ENCODE assay signal across 20 mouse cellular contexts in genomic region chr12:87158099-87158498, GRCm38 (mm10). TPM values are rescaled to one million over a fixed set of nuclear protein-coding genes. Genes with fewer than 3 reads are reported as not detected.
DNase-seq lines count a peak whose midpoint lies in the region; ATAC-seq and TF ChIP-seq lines count a peak whose summit lies in the region.
"Had no signal": no experiment of that assay in that cellular context is flagged by ENCODE, and none has a peak within 500 bp of the region (broad histone marks: within the 10 kb centered on the region; RNA-seq: fewer than 3 reads in every experiment).

No protein-coding gene starts in this region.

- H3K36me3 ChIP-seq in erythroblast, embryonic 14.5 days (ENCODE audit: control insufficient read depth): peaks cover 32% of the 10 kb centered on the region
- peaks cover 10% of the 10 kb centered on the region for H3K36me3 ChIP-seq in liver, postnatal 0 days (replicated peaks; ENCODE audit: insufficient read depth, low read length)
- H3K36me3 ChIP-seq: hindbrain, embryonic 15.5 days had no signal

- H3K9ac ChIP-seq in liver, postnatal 0 days (replicated peaks): peak overlapping the region; percentile 72
- H3K9ac ChIP-seq: hindbrain, embryonic 15.5 days; limb, embryonic 13.5 days had no signal

- H3K27me3 ChIP-seq in erythroblast, embryonic 14.5 days (ENCODE audit: control insufficient read depth): no peaks in the 10 kb centered on the region
- no peaks in the 10 kb centered on the region for H3K27me3 ChIP-seq in liver, postnatal 0 days (ENCODE audit: insufficient read depth, low read length)
- H3K27me3 ChIP-seq: CH12.LX; hindbrain, embryonic 15.5 days; limb, embryonic 13.5 days had no signal

- TF ChIP-seq EP300 in liver, postnatal 0 days (IDR thresholded peaks at IDR 0.05; ENCODE audit: low read depth): 0 out of 2 replicates have a peak, but pooled peaks have one; percentile 13

- 53% methylated on average over 7 of the region's 7 CpGs for WGBS in liver, postnatal 0 days (ENCODE audit: insufficient replicate concordance)

- peak; percentile 10 for DNase-seq in kidney, postnatal 14 days
- peak; percentile 36 for DNase-seq in liver, postnatal 0 days
- DNase-seq in lung, postnatal 36 days: peak; percentile 61
- no peak for DNase-seq in left cerebral cortex, postnatal 4 days
- DNase-seq in urinary bladder, postnatal 25 days (ENCODE audit: low spot score): no peak
- DNase-seq in thymus, postnatal 36 days: no peak
- DNase-seq: cerebellum, adult 8-10 months; heart, adult 18-20 months; heart, postnatal 10 days; thymus, postnatal 25 days had no signal

- peaks cover 22% of the 10 kb centered on the region for H3K9me3 ChIP-seq in erythroblast, embryonic 14.5 days (ENCODE audit: control insufficient read depth, low read length)
- no peaks in the 10 kb centered on the region for H3K9me3 ChIP-seq in liver, postnatal 0 days (ENCODE audit: low read length)
- H3K9me3 ChIP-seq: hindbrain, embryonic 15.5 days; limb, embryonic 13.5 days; midbrain, embryonic 10.5 days had no signal

- peak overlapping the region; percentile 67 for H3K4me2 ChIP-seq in liver, postnatal 0 days (ENCODE audit: low read depth, low read length)
- H3K4me2 ChIP-seq: hindbrain, embryonic 15.5 days; limb, embryonic 13.5 days had no signal

- no peak for TF ChIP-seq CTCF in liver, postnatal 0 days (IDR thresholded peaks at IDR 0.05; ENCODE audit: low read depth)

- ATAC-seq in erythroblast, adult 5-6 weeks (replicated peaks; ENCODE audit: low FRiP score, poor library complexity, severe bottlenecking): no peak
- peak; percentile 68 for ATAC-seq in liver, postnatal 0 days
- ATAC-seq: activated CD4-positive, CD25-positive, alpha-beta regulatory T cell, adult 4 months had no signal

- peak overlapping the region; percentile 99 for H3K27ac ChIP-seq in liver, postnatal 0 days (ENCODE audit: low read depth)
- H3K27ac ChIP-seq: embryonic facial prominence, embryonic 10.5 days; hindbrain, embryonic 15.5 days; left cerebral cortex, adult 2 months; limb, embryonic 13.5 days had no signal

- peak overlapping the region; percentile 32 for H3K4me3 ChIP-seq in erythroblast, embryonic 14.5 days (replicated peaks)
- peak overlapping the region; percentile 48 for H3K4me3 ChIP-seq in liver, postnatal 0 days (ENCODE audit: low read depth, low read length)
- H3K4me3 ChIP-seq: embryonic facial prominence, embryonic 10.5 days; hindbrain, embryonic 15.5 days; left cerebral cortex, adult 2 months; limb, embryonic 13.5 days; midbrain, embryonic 10.5 days; myocyte had no signal

- H3K4me1 ChIP-seq in erythroblast, embryonic 14.5 days (ENCODE audit: control insufficient read depth): peaks cover 28% of the 10 kb centered on the region
- peaks cover 4% of the 10 kb centered on the region; the same call in 1 of the 2 replicates for H3K4me1 ChIP-seq in liver, postnatal 0 days (ENCODE audit: insufficient read depth)
- H3K4me1 ChIP-seq: hindbrain, embryonic 15.5 days had no signal

- intact Hi-C loops in left cerebral cortex, postnatal 4 days (cut with DNase I): no loop called here

RNA-seq across cellular contexts. Expression of gene Pomt2, which starts 10.3 kb away (rescaled TPM):
- 0.09 and 0.11 TPM in 2 replicates for polyA plus RNA-seq in erythroblast, embryonic 14.5 days (2012)
- 0.58 and 2.7 TPM in 2 replicates for total RNA-seq in erythroblast, adult 5-6 weeks (2015; ENCODE audit: low replicate concordance)
- 1.7 and 2.1 TPM in 2 replicates for total RNA-seq in erythroblast, adult 5-6 weeks (2017; ENCODE audit: low replicate concordance)
- polyA plus RNA-seq in liver, postnatal 0 days (2015; fragmentation: Nextera tagmentation; extraction: Ambion mirVana): 4.3 and 4.5 TPM in 2 replicates
- total RNA-seq in left cerebral cortex, postnatal 4 days (2021): 10 to 100 TPM; 22.4 to 23.8 TPM

RNA-seq across cellular contexts. Expression of gene Gstz1, which starts 11.1 kb away (rescaled TPM):
- polyA plus RNA-seq in erythroblast, embryonic 14.5 days (2012): 0.29 and 0.41 TPM in 2 replicates
- total RNA-seq in erythroblast, adult 5-6 weeks (2015; ENCODE audit: low replicate concordance): 6.1 and 8.4 TPM in 2 replicates
- 3.8 and 5.2 TPM in 2 replicates for total RNA-seq in erythroblast, adult 5-6 weeks (2017; ENCODE audit: low replicate concordance)
- 257 and 279 TPM in 2 replicates for polyA plus RNA-seq in liver, postnatal 0 days (2015; fragmentation: Nextera tagmentation; extraction: Ambion mirVana)
- total RNA-seq in left cerebral cortex, postnatal 4 days (2021): 10 to 100 TPM; 59.4 TPM

RNA-seq across cellular contexts. Expression of gene Samd15, which starts 41.4 kb away (rescaled TPM):
- polyA plus RNA-seq in erythroblast, embryonic 14.5 days (2012): not detected in 2 replicates
- not detected in 2 replicates for total RNA-seq in erythroblast, adult 5-6 weeks (2015; ENCODE audit: low replicate concordance)
- total RNA-seq in erythroblast, adult 5-6 weeks (2017; ENCODE audit: low replicate concordance): 1.5 TPM in 1 of 2 replicates, not detected in the other
- polyA plus RNA-seq in liver, postnatal 0 days (2015; fragmentation: Nextera tagmentation; extraction: Ambion mirVana): 2.3 and 2.8 TPM in 2 replicates
- total RNA-seq in left cerebral cortex, postnatal 4 days (2021): 1 to 10 TPM; 2.7 to 2.8 TPM

RNA-seq across cellular contexts. Expression of gene Tmed8, which starts 42.2 kb away (rescaled TPM):
- polyA plus RNA-seq in erythroblast, embryonic 14.5 days (2012): 0.01 and 0.02 TPM in 2 replicates
- 1.3 and 3.3 TPM in 2 replicates for total RNA-seq in erythroblast, adult 5-6 weeks (2015; ENCODE audit: low replicate concordance)
- total RNA-seq in erythroblast, adult 5-6 weeks (2017; ENCODE audit: low replicate concordance): 1.8 and 3.0 TPM in 2 replicates
- polyA plus RNA-seq in liver, postnatal 0 days (2015; fragmentation: Nextera tagmentation; extraction: Ambion mirVana): 0.36 and 0.42 TPM in 2 replicates
- total RNA-seq in left cerebral cortex, postnatal 4 days (2021): 10 to 100 TPM; 21.1 to 22.6 TPM

RNA-seq across cellular contexts. Expression of gene Ngb, which starts 55.8 kb away (rescaled TPM):
- not detected in 2 replicates for polyA plus RNA-seq in erythroblast, embryonic 14.5 days (2012)
- not detected in 2 replicates for total RNA-seq in erythroblast, adult 5-6 weeks (2015; ENCODE audit: low replicate concordance)
- total RNA-seq in erythroblast, adult 5-6 weeks (2017; ENCODE audit: low replicate concordance): not detected in 2 replicates
- 0.06 TPM in 1 of 2 replicates, not detected in the other for polyA plus RNA-seq in liver, postnatal 0 days (2015; fragmentation: Nextera tagmentation; extraction: Ambion mirVana)
- 1 to 10 TPM; 4.7 to 5.5 TPM for total RNA-seq in left cerebral cortex, postnatal 4 days (2021)
- total RNA-seq: CH12.LX; heart, adult 18-20 months had no signal

Comparison
In these comparisons a context has a peak if more than half of its experiments do, and no peak if none do; other contexts are left out.
1. DNase-seq: peak in kidney, postnatal 14 days (single experiment), liver, postnatal 0 days (single experiment) and lung, postnatal 36 days (single experiment); none in left cerebral cortex, postnatal 4 days (single experiment), urinary bladder, postnatal 25 days (single experiment) and thymus, postnatal 36 days (0 of 2).
2. RNA of gene Pomt2, which starts 10.3 kb away (total RNA-seq): 22.4 to 23.8 TPM in left cerebral cortex, postnatal 4 days; 0.58 to 2.7 TPM in erythroblast, adult 5-6 weeks; every median in the first group is over 4 times any median in the second.
3. RNA of gene Gstz1, which starts 11.1 kb away (total RNA-seq): 59.4 TPM in left cerebral cortex, postnatal 4 days; 3.8 to 8.4 TPM in erythroblast, adult 5-6 weeks; every median in the first group is over 4 times any median in the second.